Mouse (Mus musculus) granulocyte monocyte progenitor cell, adult 5-6 weeks (primary cell): ENCODE results near the gene P4htm. TPM values are rescaled to one million over a fixed set of nuclear protein-coding genes. Genes with fewer than 3 reads are reported as not detected.
"Not testable (repeated sequence)": the region's sequence is repeated elsewhere in the genome, so short reads cannot be mapped to it uniquely, and the experiment has no call there.

Experiments used
- ATAC-seq: replicated peaks from 2 replicates; pipeline ENCODE4 v1.8.0; 2016; ENCODE audit warnings: mild to moderate bottlenecking, moderate TSS enrichment, inconsistent platforms; ENCODE audit not compliant: poor library complexity, severe bottlenecking
- total RNA-seq, 2 experiments: library from RNA; stranded (forward) in 1 of 2; stranded (reverse) in 1 of 2; fragments of 200-712, 200-1000 nt in 1 of 2; fragments of >200 nt in 1 of 2; fragmentation: Nextera tagmentation in 1 of 2; gene quantifications; 2 replicates each; pipeline ENCODE4 v1.2.3; 2014 to 2017

The P4htm gene
- total RNA-seq (2014; fragmentation: Nextera tagmentation), result 2.0 and 2.3 TPM in 2 replicates
- total RNA-seq (2017), result 0.43 TPM in 1 of 2 replicates, not detected in the other

DNA sequence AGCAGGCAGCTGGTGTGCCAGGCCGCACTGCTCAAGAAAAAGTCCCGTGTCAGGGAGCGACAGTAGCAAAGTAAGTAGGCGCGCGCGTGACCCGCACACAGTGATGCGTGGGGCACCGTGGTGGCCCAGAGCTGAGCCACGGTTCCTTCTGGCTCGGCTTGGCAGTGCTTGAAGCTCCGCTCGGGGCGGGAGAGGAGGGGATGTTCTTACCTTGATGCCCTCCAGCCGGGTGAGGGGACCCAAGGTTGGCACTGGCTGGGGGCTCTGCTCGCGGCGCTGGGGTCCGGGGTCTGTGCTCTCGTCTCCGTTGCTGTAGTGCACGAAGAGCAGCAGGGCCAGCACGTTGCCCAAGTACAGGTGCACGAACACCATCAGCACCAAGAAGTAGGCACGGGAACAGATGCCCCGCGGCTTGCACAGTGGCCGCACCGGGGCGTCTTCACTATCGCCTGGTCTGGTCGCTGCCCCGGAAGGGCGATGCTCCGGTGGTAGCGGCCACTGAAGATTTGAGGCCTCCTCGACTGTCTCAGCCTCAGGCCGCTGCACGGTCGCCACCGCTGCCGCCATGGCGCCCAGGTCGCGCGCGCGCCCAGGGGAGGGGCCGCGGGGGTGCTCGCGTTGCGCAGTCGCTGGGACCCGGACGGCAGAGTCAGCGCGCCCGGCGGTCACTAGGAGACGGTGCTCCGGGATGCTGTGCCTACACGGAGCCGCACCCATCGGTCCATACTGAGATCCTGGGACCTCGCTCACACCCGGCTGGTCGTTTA is at the start of gene P4htm:
TSS of gene P4htm (minus strand) at position 670 of the 767 bp plus-strand sequence.
- ATAC-seq, result peak; percentile 83

DNA sequence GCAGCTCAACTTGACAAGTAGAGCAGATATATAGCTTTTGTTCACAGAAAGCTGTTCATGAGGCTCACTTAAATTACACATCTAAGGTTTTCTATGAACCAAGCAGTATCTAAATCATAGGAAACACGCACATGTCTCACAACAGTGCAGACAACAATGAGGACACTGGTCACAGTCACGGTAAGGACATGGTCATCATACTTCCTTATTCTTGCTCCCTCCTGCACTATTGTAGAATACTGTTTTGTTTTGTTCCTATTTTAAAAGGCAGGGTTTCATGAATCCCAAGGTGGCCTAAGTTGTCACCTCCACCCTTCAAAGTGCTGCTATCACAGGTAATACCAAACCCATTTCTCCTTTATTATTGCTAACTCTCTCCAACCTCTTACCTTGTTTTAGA is 42.4 kb upstream of the P4htm start:
- ATAC-seq, result peak; percentile 68

- no peak for ATAC-seq
Measured at GRCm38 (mm10) chr9:108635415-108635814, 37.9 kb upstream of the P4htm start.

- no peak for ATAC-seq
Measured at GRCm38 (mm10) chr9:108633846-108634245, 36.4 kb upstream of the P4htm start.

DNA sequence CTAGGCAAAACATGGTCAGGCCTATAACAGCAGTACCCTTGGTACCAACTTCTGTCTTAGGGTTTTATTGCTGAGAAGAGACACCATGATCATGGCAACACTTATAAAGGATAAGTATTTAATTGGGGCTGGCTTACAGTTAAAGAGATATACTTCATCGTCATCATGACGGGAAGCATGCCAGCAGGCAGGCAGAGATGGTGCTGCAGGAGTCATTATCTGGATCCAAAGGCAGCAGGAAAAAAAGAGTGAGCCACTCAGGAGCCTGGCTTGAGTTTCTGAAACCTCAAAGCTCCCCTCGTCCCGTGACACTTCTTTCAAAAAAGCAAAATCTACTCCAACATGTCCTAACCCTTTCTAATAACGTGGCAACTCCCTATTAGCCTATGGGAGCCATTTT is 34.9 kb upstream of the P4htm start:
- no peak for ATAC-seq

- peak; percentile 69 for ATAC-seq
Measured at GRCm38 (mm10) chr9:108631631-108632256, 34.3 kb upstream of the P4htm start.

GRCm38 (mm10) chr9:108630683-108631082 is 33.2 kb upstream of the P4htm start:
- ATAC-seq, result no peak

GRCm38 (mm10) chr9:108628141-108628540 is 30.7 kb upstream of the P4htm start:
- ATAC-seq, result peak; percentile 20; the same call in 1 of the 2 replicates

- ATAC-seq, result no peak
Measured at GRCm38 (mm10) chr9:108626498-108626897, 29.0 kb upstream of the P4htm start.

- no peak for ATAC-seq
Measured at GRCm38 (mm10) chr9:108617301-108617700, 19.8 kb upstream of the P4htm start.

DNA sequence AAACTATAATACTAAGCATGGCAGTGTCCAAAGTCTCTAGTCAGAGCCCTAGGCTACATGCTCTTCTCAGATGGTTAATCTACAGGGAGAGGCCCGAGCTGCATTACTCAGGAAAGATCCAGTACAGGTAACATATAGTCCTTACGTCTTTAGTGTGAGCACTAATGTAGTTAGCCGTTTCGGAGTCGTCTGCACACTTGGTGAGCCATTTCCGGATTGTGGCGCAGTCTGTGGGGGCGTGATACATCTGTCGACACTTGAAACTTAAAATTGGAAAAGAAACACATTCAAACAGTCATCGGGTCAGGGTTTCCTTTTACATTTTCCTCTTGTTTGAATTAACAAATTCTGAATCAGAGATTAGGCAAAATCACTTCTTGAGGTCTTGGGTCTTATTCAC is 14.0 kb upstream of the P4htm start:
- no peak for ATAC-seq

DNA sequence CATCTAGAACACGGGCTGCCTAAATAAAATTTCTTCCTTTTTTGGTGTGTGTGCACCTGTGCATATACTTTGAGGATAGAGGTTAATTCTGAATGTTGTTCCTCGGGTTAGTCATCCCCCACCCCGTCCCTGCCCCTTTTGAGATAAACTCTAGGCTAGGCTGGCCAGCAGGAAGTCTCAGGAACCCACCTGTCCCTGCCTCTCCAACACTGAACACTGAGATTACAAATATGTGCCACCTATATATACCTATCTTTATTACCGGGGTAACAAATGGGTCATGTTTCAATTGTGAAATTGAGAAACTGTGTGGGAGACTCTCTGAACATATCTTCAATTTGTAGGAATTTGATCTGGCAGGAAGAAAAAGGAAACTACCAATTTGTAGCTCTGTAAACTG is 11.4 kb upstream of the P4htm start:
- no peak for ATAC-seq

DNA sequence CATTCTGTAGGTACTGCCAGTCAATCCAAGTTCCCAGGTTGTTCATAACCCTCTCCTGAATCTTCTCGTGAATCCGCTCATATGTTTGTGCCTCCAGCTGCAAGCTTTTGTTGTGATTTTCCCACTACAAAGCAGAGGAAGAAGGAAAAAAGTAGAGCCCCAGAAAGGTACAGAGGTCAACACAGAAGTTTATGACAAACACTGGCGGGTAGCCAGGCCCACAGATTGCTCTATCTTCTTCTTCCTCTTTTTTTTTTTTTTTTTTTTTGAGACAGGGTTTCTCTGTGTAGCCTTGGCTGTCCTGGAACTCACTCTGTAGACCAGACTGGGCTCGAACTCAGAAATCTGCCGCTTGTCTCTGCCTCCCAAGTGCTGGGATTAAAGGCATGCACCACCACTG is 10.5 kb upstream of the P4htm start:
- not testable (repeated sequence) for ATAC-seq

GRCm38 (mm10) chr9:108601986-108602385 is 4.5 kb upstream of the P4htm start:
- ATAC-seq, result no peak

DNA sequence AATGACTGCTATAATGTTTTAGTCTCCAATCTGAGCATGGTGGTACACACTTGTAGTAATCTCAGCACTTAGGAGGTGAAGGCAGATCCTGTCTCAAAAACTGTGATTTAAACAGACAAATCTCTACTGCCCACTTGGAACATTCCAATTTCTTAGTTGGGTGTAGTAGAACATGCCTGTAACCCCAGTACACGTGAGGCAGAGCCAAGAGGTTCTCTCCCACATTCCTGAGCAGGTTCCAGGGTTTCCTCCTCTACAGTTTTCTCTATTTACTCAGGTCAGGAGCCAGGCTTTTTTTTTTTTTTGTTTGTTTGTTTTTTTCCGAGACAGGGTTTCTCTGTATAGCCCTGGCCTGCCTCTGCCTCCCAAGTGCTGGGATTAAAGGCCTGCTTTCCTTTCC is 2.5 kb upstream of the P4htm start:
- ATAC-seq, result no peak

GRCm38 (mm10) chr9:108599021-108599566 is 1.6 kb upstream of the P4htm start:
- no peak for ATAC-seq

- peak; percentile 68 for ATAC-seq
Measured at GRCm38 (mm10) chr9:108594354-108594753, 3.1 kb downstream of the P4htm start.

- ATAC-seq, result no peak
Measured at GRCm38 (mm10) chr9:108591462-108591861, 6.0 kb downstream of the P4htm start.

- ATAC-seq, result peak; percentile 78
Measured at GRCm38 (mm10) chr9:108589229-108589628, 8.2 kb downstream of the P4htm start.

DNA sequence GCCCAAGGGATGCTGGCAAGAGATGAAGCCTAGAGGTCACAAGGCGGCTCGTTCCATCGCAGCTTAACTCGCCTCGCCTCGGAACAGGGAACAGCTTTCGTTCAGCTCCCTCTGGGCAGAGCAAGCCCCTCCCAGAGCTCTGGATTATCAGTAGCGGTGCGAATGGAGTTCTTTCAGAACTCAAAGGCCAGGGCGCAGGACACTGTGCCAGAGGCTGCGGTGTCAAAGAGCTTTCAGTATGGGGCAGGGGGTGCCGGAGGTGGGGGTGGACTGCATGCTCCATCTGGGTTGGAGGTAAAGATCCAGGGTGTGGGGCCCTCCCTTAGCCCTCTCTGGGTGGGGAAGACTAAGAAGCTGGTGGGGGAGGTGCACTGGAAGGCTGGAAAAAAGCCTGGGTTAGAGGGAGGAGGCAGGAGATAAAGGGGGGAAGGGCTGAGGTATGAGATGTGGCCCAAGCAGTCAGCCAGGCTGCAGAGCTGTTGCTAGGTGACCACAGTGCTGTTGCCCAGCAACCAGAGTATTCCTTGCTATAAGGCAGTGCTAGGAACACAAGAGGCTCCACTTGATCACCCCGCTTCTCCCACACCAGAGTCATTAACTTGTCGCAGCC is 9.8 kb downstream of the P4htm start:
- no peak for ATAC-seq

DNA sequence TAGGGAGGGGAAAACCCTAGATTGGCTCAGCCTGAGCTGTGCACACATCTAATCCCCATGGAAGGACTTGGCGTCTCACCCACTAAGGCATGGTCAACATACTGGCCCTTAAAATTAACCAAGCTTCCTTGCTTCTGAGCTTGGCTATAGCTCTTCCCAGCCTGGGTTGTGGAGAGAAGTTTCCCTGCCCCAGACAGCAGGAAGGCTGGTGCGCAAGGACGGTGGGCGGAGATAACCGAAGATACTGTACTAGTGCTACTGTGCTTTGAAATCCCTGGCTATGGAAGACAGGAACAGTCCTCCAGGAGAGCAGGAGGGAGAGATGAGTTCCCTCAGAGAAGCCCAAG is 18.1 kb downstream of the P4htm start:
- ATAC-seq, result no peak
